ENCODE assay signal across 18 mouse cellular contexts in genomic region chr5:37368796-37369195, GRCm38 (mm10). TPM values are rescaled to one million over a fixed set of nuclear protein-coding genes. Genes with fewer than 3 reads are reported as not detected.
"Had no signal": no experiment of that assay in that cellular context is flagged by ENCODE, and none has a peak within 500 bp of the region (broad histone marks: within the 10 kb centered on the region; RNA-seq: fewer than 3 reads in every experiment).

No protein-coding gene starts in this region.

- DNase-seq: kidney, adult 9 months; kidney, postnatal 14 days; kidney, postnatal 4 days; left cerebral cortex, postnatal 4 days; liver, postnatal 0 days; lung, embryonic 14.5 days; right cerebral cortex, postnatal 25 days; thymus, adult 2 months; thymus, postnatal 14 days; thymus, postnatal 4 days had no signal

- H3K4me3 ChIP-seq: limb, embryonic 12.5 days; limb, embryonic 15.5 days; midbrain, embryonic 13.5 days had no signal

- H3K27ac ChIP-seq: limb, embryonic 12.5 days; limb, embryonic 15.5 days; liver, embryonic 14.5 days; macrophage; midbrain, embryonic 13.5 days; stomach, postnatal 0 days had no signal

- H3K4me2 ChIP-seq: limb, embryonic 12.5 days; limb, embryonic 15.5 days; liver, embryonic 11.5 days; lung, embryonic 14.5 days; midbrain, embryonic 13.5 days had no signal

- H3K9me3 ChIP-seq: limb, embryonic 12.5 days; limb, embryonic 15.5 days; midbrain, embryonic 13.5 days had no signal

- H3K27me3 ChIP-seq: limb, embryonic 12.5 days; limb, embryonic 15.5 days; midbrain, embryonic 13.5 days had no signal

- ATAC-seq: liver, postnatal 0 days; lung, postnatal 0 days; midbrain, embryonic 13.5 days had no signal

- H3K9ac ChIP-seq: limb, embryonic 12.5 days; limb, embryonic 15.5 days; liver, embryonic 14.5 days; liver, postnatal 0 days; lung, embryonic 14.5 days; midbrain, embryonic 13.5 days had no signal

RNA-seq across cellular contexts. Expression of gene Evc2, which starts 30.5 kb away (rescaled TPM):
- polyA plus RNA-seq: macrophage had no signal

RNA-seq across cellular contexts. Expression of gene Evc, which starts 32.1 kb away (rescaled TPM):
- polyA plus RNA-seq: macrophage had no signal
